Mouse (Mus musculus): ENCODE results near the gene Txk. TPM values are rescaled to one million over a fixed set of nuclear protein-coding genes. Genes with fewer than 3 reads are reported as not detected.

Txk gene
- polyA plus RNA-seq, 1 experiment from 2014 or later: 0.23 TPM

GRCm38 (mm10) chr5:72665281-72665680 lies 87.3 kb downstream of the Txk start:
- H3K4me1 ChIP-seq (replicated peaks; ENCODE audit: control insufficient read depth, insufficient read depth, low read length): no peaks in the 10 kb centered on the region; the same call in 1 of the 2 replicates
- ATAC-seq (replicated peaks; ENCODE audit: low FRiP score, low TSS enrichment, low read depth): no peak
- no peaks in the 10 kb centered on the region for H3K36me3 ChIP-seq (ENCODE audit: control insufficient read depth, insufficient read depth, low read length)
- H3K4me2 ChIP-seq (ENCODE audit: low read length): no peak overlapping the region
- H3K27me3 ChIP-seq (replicated peaks; ENCODE audit: control insufficient read depth, insufficient read depth, low read length): no peaks in the 10 kb centered on the region
- H3K9ac ChIP-seq (ENCODE audit: low read length): no peak overlapping the region
- 21% methylated on average over 5 of the region's 5 CpGs for WGBS
- H3K9me3 ChIP-seq (ENCODE audit: control insufficient read depth, low read length): no peaks in the 10 kb centered on the region
- H3K4me3 ChIP-seq (ENCODE audit: low read depth, low read length): no peak overlapping the region
- H3K27ac ChIP-seq (ENCODE audit: low read depth): no peak overlapping the region
- DNase-seq (ENCODE audit: low spot score): peak; percentile 72

GRCm38 (mm10) chr5:72664854-72665253 lies 87.7 kb downstream of the Txk start:
- DNase-seq (ENCODE audit: low spot score) (no peak), ATAC-seq (replicated peaks; ENCODE audit: low FRiP score, low TSS enrichment, low read depth) (no peak)
- Histone ChIP-seq H3K4me1 (replicated peaks; ENCODE audit: control insufficient read depth, insufficient read depth, low read length) (no peaks in the 10 kb centered on the region; the same call in 1 of the 2 replicates), H3K36me3 (ENCODE audit: control insufficient read depth, insufficient read depth, low read length) (no peaks in the 10 kb centered on the region), H3K4me2 (ENCODE audit: low read length) (no peak overlapping the region), H3K27ac (ENCODE audit: low read depth) (no peak overlapping the region), H3K9ac (ENCODE audit: low read length) (no peak overlapping the region), H3K27me3 (replicated peaks; ENCODE audit: control insufficient read depth, insufficient read depth, low read length) (no peaks in the 10 kb centered on the region), H3K9me3 (ENCODE audit: control insufficient read depth, low read length) (no peaks in the 10 kb centered on the region), H3K4me3 (ENCODE audit: low read depth, low read length) (no peak overlapping the region)
- 49% methylated on average over 3 of the region's 3 CpGs for WGBS

- 77% methylated on average over 5 of the region's 5 CpGs for WGBS
- Histone ChIP-seq H3K4me1 (replicated peaks; ENCODE audit: control insufficient read depth, insufficient read depth, low read length) (no peaks in the 10 kb centered on the region; the same call in 1 of the 2 replicates), H3K9me3 (ENCODE audit: control insufficient read depth, low read length) (no peaks in the 10 kb centered on the region), H3K27ac (ENCODE audit: low read depth) (no peak overlapping the region), H3K4me2 (ENCODE audit: low read length) (no peak overlapping the region), H3K4me3 (ENCODE audit: low read depth, low read length) (no peak overlapping the region), H3K9ac (ENCODE audit: low read length) (no peak overlapping the region), H3K27me3 (replicated peaks; ENCODE audit: control insufficient read depth, insufficient read depth, low read length) (no peaks in the 10 kb centered on the region), H3K36me3 (ENCODE audit: control insufficient read depth, insufficient read depth, low read length) (no peaks in the 10 kb centered on the region)
- no peak for ATAC-seq (replicated peaks; ENCODE audit: low FRiP score, low TSS enrichment, low read depth)
- DNase-seq (ENCODE audit: low spot score): no peak
Observed at GRCm38 (mm10) chr5:72664126-72664525, 88.5 kb downstream of the Txk start.

DNA sequence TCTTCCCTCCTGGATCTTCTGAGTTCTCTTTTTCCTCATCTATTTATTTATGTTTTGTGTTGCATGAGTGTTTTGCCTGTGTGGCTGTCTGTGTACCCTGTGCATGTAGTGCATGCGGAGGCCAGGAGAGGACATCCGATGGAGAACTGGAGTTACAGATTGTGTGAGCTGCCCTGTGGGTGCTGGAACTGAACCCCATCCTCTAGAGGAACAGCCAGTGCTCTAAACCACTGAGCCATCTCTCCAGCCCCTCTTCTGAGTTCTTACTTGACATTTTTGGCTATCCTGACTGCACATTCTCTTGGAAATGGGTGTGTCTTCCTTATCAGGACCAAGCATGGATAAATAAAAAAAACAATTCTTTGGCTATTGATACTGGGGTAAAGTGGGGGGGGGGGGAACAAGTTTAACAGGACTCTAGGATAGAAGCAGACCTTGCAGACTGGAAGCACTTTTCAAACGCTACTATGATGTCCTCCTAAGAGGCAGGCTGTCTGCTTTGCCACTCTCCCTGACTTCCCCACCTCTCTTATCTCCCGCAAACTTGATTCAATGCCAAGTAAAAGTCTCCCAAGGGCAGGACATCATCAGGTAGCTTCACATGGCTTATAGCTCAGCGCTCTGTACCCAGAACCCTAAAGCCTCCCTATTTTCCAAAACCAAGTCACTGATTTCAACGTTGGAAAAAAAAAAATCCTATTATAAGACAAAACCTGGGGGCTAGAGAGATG lies 91.4 kb downstream of the Txk start:
- Histone ChIP-seq H3K4me1 (replicated peaks; ENCODE audit: control insufficient read depth, insufficient read depth, low read length) (peaks cover 4% of the 10 kb centered on the region; the same call in 1 of the 2 replicates), H3K9me3 (ENCODE audit: control insufficient read depth, low read length) (no peaks in the 10 kb centered on the region), H3K27me3 (replicated peaks; ENCODE audit: control insufficient read depth, insufficient read depth, low read length) (no peaks in the 10 kb centered on the region), H3K27ac (ENCODE audit: low read depth) (no peak overlapping the region), H3K4me3 (ENCODE audit: low read depth, low read length) (no peak overlapping the region), H3K4me2 (ENCODE audit: low read length) (no peak overlapping the region), H3K9ac (ENCODE audit: low read length) (no peak overlapping the region), H3K36me3 (ENCODE audit: control insufficient read depth, insufficient read depth, low read length) (no peaks in the 10 kb centered on the region)
- 81% methylated on average over 6 of the region's 6 CpGs for WGBS
- no peak for DNase-seq (ENCODE audit: low spot score)
- no peak for ATAC-seq (replicated peaks; ENCODE audit: low FRiP score, low TSS enrichment, low read depth)

GRCm38 (mm10) chr5:72658375-72658774 lies 94.2 kb downstream of the Txk start:
- Histone ChIP-seq H3K4me2 (ENCODE audit: low read length) (no peak overlapping the region), H3K4me3 (ENCODE audit: low read depth, low read length) (no peak overlapping the region), H3K27ac (ENCODE audit: low read depth) (no peak overlapping the region), H3K4me1 (replicated peaks; ENCODE audit: control insufficient read depth, insufficient read depth, low read length) (peaks cover 5% of the 10 kb centered on the region), H3K9me3 (ENCODE audit: control insufficient read depth, low read length) (no peaks in the 10 kb centered on the region), H3K36me3 (ENCODE audit: control insufficient read depth, insufficient read depth, low read length) (no peaks in the 10 kb centered on the region), H3K27me3 (replicated peaks; ENCODE audit: control insufficient read depth, insufficient read depth, low read length) (no peaks in the 10 kb centered on the region), H3K9ac (ENCODE audit: low read length) (no peak overlapping the region)
- 70% methylated on average over 13 of the region's 13 CpGs for WGBS
- ATAC-seq (replicated peaks; ENCODE audit: low FRiP score, low TSS enrichment, low read depth) (no peak), DNase-seq (ENCODE audit: low spot score) (no peak)

DNA sequence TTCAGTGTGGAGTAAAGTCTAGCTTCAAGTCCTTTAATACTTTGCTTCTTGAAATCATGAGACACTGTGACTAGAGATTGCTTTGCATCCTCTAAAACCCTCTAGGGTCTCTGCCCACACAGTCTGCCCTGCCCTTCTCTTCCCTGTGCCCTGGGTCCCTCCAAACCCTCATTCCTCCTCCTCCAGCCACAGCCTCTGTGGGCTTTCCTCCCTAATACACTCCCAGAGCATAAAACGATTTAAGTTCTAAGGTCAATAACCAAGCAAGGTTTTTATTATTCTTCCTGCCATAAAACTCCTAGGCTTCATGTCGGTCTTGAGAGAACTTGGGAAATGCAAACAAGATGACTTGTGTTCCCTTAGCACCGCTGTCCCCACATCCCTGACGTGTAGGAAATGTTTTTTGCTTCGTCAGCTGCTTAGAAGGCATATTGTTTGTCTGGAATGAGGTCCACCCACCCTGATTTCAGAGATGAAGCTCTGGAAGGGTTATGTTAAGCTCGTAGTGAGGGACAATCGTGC lies 96.2 kb downstream of the Txk start:
- Histone ChIP-seq H3K27ac (ENCODE audit: low read depth) (no peak overlapping the region), H3K4me3 (ENCODE audit: low read depth, low read length) (no peak overlapping the region), H3K27me3 (replicated peaks; ENCODE audit: control insufficient read depth, insufficient read depth, low read length) (no peaks in the 10 kb centered on the region), H3K36me3 (ENCODE audit: control insufficient read depth, insufficient read depth, low read length) (no peaks in the 10 kb centered on the region), H3K9me3 (ENCODE audit: control insufficient read depth, low read length) (no peaks in the 10 kb centered on the region), H3K9ac (ENCODE audit: low read length) (no peak overlapping the region), H3K4me1 (replicated peaks; ENCODE audit: control insufficient read depth, insufficient read depth, low read length) (peaks cover 8% of the 10 kb centered on the region), H3K4me2 (ENCODE audit: low read length) (peak overlapping the region; percentile 7; the same call in 1 of the 2 replicates)
- peak; percentile 82 for ATAC-seq (replicated peaks; ENCODE audit: low FRiP score, low TSS enrichment, low read depth)
- WGBS: 34% methylated on average over 7 of the region's 7 CpGs
- DNase-seq (ENCODE audit: low spot score): no peak

GRCm38 (mm10) chr5:72653068-72653674 lies 99.4 kb downstream of the Txk start:
- 42% methylated on average over 10 of the region's 10 CpGs for WGBS
- ATAC-seq (replicated peaks; ENCODE audit: low FRiP score, low TSS enrichment, low read depth) (no peak), DNase-seq (ENCODE audit: low spot score) (no peak)
- no peaks in the 10 kb centered on the region for H3K9me3 ChIP-seq (ENCODE audit: control insufficient read depth, low read length)
- H3K27ac ChIP-seq (ENCODE audit: low read depth): no peak overlapping the region
- peaks cover 4% of the 10 kb centered on the region for H3K4me1 ChIP-seq (replicated peaks; ENCODE audit: control insufficient read depth, insufficient read depth, low read length)
- H3K4me3 ChIP-seq (ENCODE audit: low read depth, low read length): no peak overlapping the region
- peaks cover 3% of the 10 kb centered on the region; the same call in 1 of the 2 replicates for H3K27me3 ChIP-seq (replicated peaks; ENCODE audit: control insufficient read depth, insufficient read depth, low read length)
- no peak overlapping the region for H3K9ac ChIP-seq (ENCODE audit: low read length)
- no peak overlapping the region for H3K4me2 ChIP-seq (ENCODE audit: low read length)
- no peaks in the 10 kb centered on the region for H3K36me3 ChIP-seq (ENCODE audit: control insufficient read depth, insufficient read depth, low read length)

- DNase-seq (ENCODE audit: low spot score) (no peak), ATAC-seq (replicated peaks; ENCODE audit: low FRiP score, low TSS enrichment, low read depth) (no peak)
- 0 out of 2 replicates have a peak overlapping the region, but pooled peaks have one; percentile 76 for H3K4me2 ChIP-seq (ENCODE audit: low read length)
- H3K36me3 ChIP-seq (ENCODE audit: control insufficient read depth, insufficient read depth, low read length): no peaks in the 10 kb centered on the region
- H3K4me3 ChIP-seq (ENCODE audit: low read depth, low read length): no peak overlapping the region
- H3K9me3 ChIP-seq (ENCODE audit: control insufficient read depth, low read length): no peaks in the 10 kb centered on the region
- H3K4me1 ChIP-seq (replicated peaks; ENCODE audit: control insufficient read depth, insufficient read depth, low read length): peaks cover 8% of the 10 kb centered on the region
- H3K27me3 ChIP-seq (replicated peaks; ENCODE audit: control insufficient read depth, insufficient read depth, low read length): peaks cover 4% of the 10 kb centered on the region; the same call in 1 of the 2 replicates
- no peak overlapping the region for H3K27ac ChIP-seq (ENCODE audit: low read depth)
- no peak overlapping the region for H3K9ac ChIP-seq (ENCODE audit: low read length)
- WGBS: 67% methylated on average over 9 of the region's 9 CpGs
Observed at GRCm38 (mm10) chr5:72648987-72649735, 103.4 kb downstream of the Txk start.

All from intestine, embryonic 14.5 days (tissue).